9 mouse cellular contexts compared by ENCODE assay signal in genomic region chr7:114007565-114007964, GRCm38 (mm10).
DNase-seq lines count a peak whose midpoint lies in the region; ATAC-seq and TF ChIP-seq lines count a peak whose summit lies in the region.
"Had no signal": no experiment of that assay in that cellular context is flagged by ENCODE, and none has a peak within 500 bp of the region (broad histone marks: within the 10 kb centered on the region; RNA-seq: fewer than 3 reads in every experiment).

No protein-coding gene starts in this region.

- no peak overlapping the region for H3K4me2 ChIP-seq in embryonic facial prominence, embryonic 11.5 days (ENCODE audit: low read depth, low read length)
- H3K4me2 ChIP-seq: neural tube, embryonic 13.5 days had no signal

- peak; percentile 24 to 52 for DNase-seq in heart, postnatal 10 days
- DNase-seq in heart, adult 9 months (ENCODE audit: low spot score in 2 of 2) = no peak
- DNase-seq in thymus, adult 2 months = peak; percentile 38
- no peak for DNase-seq in thymus, adult 18-20 months
- peak; percentile 36 for DNase-seq in embryonic facial prominence, embryonic 11.5 days (ENCODE audit: low spot score)
- DNase-seq in layer of hippocampus, adult 9-10 months (ENCODE audit: low spot score) = no peak
- no peak for DNase-seq in urinary bladder, postnatal 36 days (ENCODE audit: low spot score in 2 of 2)

- H3K9me3 ChIP-seq in embryonic facial prominence, embryonic 11.5 days (replicated peaks; ENCODE audit: control insufficient read depth, low read length) = no peaks in the 10 kb centered on the region
- H3K9me3 ChIP-seq: neural tube, embryonic 13.5 days had no signal

- ATAC-seq in embryonic facial prominence, embryonic 11.5 days (replicated peaks; ENCODE audit: insufficient number of reproducible peaks, low FRiP score, low TSS enrichment, low read depth) = no peak
- ATAC-seq in monocyte, adult 5-6 weeks (replicated peaks; ENCODE audit: insufficient number of reproducible peaks, low FRiP score, low TSS enrichment, poor library complexity, severe bottlenecking) = 0 out of 2 replicates have a peak, but pooled peaks have one; percentile 32

- H3K36me3 ChIP-seq in thymus, adult 2 months (ENCODE audit: control insufficient read depth, insufficient read depth, low read length) = no peaks in the 10 kb centered on the region
- no peaks in the 10 kb centered on the region for H3K36me3 ChIP-seq in embryonic facial prominence, embryonic 11.5 days (replicated peaks; ENCODE audit: control insufficient read depth, insufficient read depth, low read depth, low read length)
- H3K36me3 ChIP-seq: neural tube, embryonic 13.5 days had no signal

- WGBS in thymus, adult 2 months = 70% methylated on average over 5 of the region's 5 CpGs
- WGBS in embryonic facial prominence, embryonic 11.5 days = 67% methylated on average over 5 of the region's 5 CpGs

- TF ChIP-seq CTCF in thymus, adult 2 months (IDR thresholded peaks at IDR 0.05; ENCODE audit: borderline replicate concordance, control insufficient read depth, extremely low read depth, insufficient read depth, low read length, poor library complexity) = 0 out of 2 replicates have a peak, but pooled peaks have one; percentile 24

- no peak for TF ChIP-seq POLR2A in thymus, adult 2 months (IDR thresholded peaks at IDR 0.05; ENCODE audit: control insufficient read depth, extremely low read depth, insufficient read depth, low read length, poor library complexity)

- H3K4me1 ChIP-seq in thymus, adult 2 months (replicated peaks; ENCODE audit: control insufficient read depth, insufficient read depth, low read length) = no peaks in the 10 kb centered on the region
- no peaks in the 10 kb centered on the region for H3K4me1 ChIP-seq in embryonic facial prominence, embryonic 11.5 days (ENCODE audit: control insufficient read depth, insufficient read depth, low read length)

- H3K27ac ChIP-seq in thymus, adult 2 months (ENCODE audit: control insufficient read depth, insufficient read depth, low read length) = no peak overlapping the region
- H3K27ac ChIP-seq in embryonic facial prominence, embryonic 11.5 days (replicated peaks; ENCODE audit: low read depth, low read length) = no peak overlapping the region
- H3K27ac ChIP-seq: neural tube, embryonic 13.5 days had no signal

- H3K27me3 ChIP-seq in thymus, adult 2 months (ENCODE audit: control insufficient read depth, insufficient read depth, low read length) = no peaks in the 10 kb centered on the region
- H3K27me3 ChIP-seq in embryonic facial prominence, embryonic 11.5 days (ENCODE audit: control insufficient read depth, insufficient read depth, low read length) = no peaks in the 10 kb centered on the region
- H3K27me3 ChIP-seq: neural tube, embryonic 13.5 days had no signal

- H3K9ac ChIP-seq in embryonic facial prominence, embryonic 11.5 days (replicated peaks; ENCODE audit: low read length) = no peak overlapping the region
- H3K9ac ChIP-seq: neural tube, embryonic 13.5 days had no signal

- H3K4me3 ChIP-seq in thymus, adult 2 months (ENCODE audit: control insufficient read depth, insufficient read depth, low read length) = no peak overlapping the region
- no peak overlapping the region for H3K4me3 ChIP-seq in embryonic facial prominence, embryonic 11.5 days (ENCODE audit: low read depth, low read length)
- H3K4me3 ChIP-seq: neural tube, embryonic 13.5 days had no signal

- intact Hi-C loops in heart, postnatal 10 days (cut with DNase I) = no loop called here

Comparison
In these comparisons a context has a peak if more than half of its experiments do, and no peak if none do; other contexts are left out.
1. DNase-seq: peak in heart, postnatal 10 days (2 of 2), thymus, adult 2 months (single experiment) and embryonic facial prominence, embryonic 11.5 days (single experiment); none in heart, adult 9 months (0 of 2), thymus, adult 18-20 months (0 of 2), layer of hippocampus, adult 9-10 months (single experiment) and urinary bladder, postnatal 36 days (0 of 2).